Mouse (Mus musculus): Measurements from ENCODE around the gene Kif21b. TPM values are rescaled to one million over a fixed set of nuclear protein-coding genes. Genes with fewer than 3 reads are reported as not detected.

Gene Kif21b
- total RNA-seq, 2 experiments from 2014 or later, result 4.0 to 21.6 TPM

GRCm38 (mm10) chr1:136143514-136143913 lies 12.3 kb downstream of the Kif21b start:
- ATAC-seq (replicated peaks; ENCODE audit: low FRiP score, low TSS enrichment, poor library complexity, severe bottlenecking), result no peak

- no peak for ATAC-seq (replicated peaks; ENCODE audit: low FRiP score, low TSS enrichment, poor library complexity, severe bottlenecking)
These were observed 18.5 kb downstream of the Kif21b start for GRCm38 (mm10) chr1:136149702-136150101.

DNA sequence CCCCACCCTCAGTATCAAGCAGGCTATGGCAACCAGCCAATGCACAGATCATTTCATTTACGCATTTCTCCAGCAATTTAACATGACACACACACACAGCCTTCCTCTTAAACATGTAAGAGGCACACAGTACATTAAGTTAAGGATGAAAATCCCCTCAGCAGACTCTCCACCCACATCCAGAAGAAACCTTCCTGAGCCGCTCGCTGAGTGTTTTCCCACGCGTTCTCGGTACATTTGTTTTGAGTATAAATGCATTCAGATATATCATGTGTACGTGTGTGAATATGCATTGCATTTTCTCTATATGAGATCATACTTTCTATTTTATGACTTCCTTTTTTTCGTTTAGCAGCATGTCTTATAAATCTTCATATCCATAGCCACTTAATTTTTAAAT lies 20.2 kb downstream of the Kif21b start:
- ATAC-seq (replicated peaks; ENCODE audit: low FRiP score, low TSS enrichment, poor library complexity, severe bottlenecking), result no peak

DNA sequence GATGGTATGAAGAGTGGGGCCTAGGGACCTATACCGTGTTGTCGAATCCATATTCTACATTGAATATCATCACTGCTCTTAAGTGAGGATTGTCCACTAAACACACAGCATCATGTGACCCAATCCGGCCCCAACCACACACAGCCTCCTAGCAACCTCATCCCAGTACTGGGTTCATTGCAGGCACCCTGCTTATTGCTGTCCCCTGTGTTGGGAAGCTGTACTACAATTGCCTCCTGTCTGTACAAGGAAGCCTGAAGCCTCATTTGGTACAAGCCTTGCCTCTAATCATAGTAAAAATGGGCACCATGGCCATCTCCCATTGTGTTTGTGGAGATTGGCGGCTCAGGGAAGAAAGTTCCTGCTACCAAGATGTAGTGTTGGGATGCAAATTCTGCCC lies 25.1 kb downstream of the Kif21b start:
- no peak for ATAC-seq (replicated peaks; ENCODE audit: low FRiP score, low TSS enrichment, poor library complexity, severe bottlenecking)

- ATAC-seq (replicated peaks; ENCODE audit: low FRiP score, low TSS enrichment, poor library complexity, severe bottlenecking), result no peak
These were observed 25.8 kb downstream of the Kif21b start for GRCm38 (mm10) chr1:136156951-136157350.

DNA sequence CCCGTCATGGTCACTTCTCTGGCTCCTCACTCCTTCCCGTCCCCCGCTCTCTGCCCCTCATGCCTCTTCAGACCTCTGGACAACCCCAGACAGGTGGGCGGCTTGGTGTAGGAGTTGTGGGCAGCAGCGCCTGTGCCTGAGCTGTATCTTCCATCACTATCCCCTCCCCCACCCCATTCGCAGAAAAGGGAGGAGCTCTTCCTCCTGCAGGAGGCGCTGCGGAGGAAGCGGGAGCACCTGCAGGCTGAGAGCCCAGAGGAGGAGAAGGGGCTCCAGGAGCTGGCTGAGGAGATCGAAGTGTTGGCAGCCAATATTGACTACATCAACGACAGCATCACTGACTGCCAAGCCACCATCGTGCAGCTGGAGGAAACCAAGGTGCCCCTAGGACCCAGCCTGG lies 28.6 kb downstream of the Kif21b start:
- ATAC-seq (replicated peaks; ENCODE audit: low FRiP score, low TSS enrichment, poor library complexity, severe bottlenecking), result no peak

DNA sequence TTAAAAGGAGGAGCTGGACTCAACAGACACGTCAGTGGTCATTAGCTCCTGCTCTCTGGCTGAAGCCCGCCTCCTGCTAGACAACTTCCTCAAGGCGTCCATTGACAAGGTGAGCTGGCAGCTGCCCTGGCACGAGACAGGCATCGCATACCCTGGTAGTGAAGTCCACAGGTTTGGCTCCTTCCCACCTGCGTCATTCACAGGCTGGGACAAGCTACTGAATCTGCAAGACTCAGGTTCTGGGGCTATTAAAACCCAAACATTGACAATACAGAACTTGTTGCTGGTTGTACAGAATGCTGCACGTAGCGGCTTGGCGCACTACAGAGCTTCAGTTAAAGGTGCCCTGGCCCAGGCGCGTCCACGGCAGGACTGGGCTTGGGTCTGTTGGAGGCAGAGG lies 29.1 kb downstream of the Kif21b start:
- no peak for ATAC-seq (replicated peaks; ENCODE audit: low FRiP score, low TSS enrichment, poor library complexity, severe bottlenecking)

DNA sequence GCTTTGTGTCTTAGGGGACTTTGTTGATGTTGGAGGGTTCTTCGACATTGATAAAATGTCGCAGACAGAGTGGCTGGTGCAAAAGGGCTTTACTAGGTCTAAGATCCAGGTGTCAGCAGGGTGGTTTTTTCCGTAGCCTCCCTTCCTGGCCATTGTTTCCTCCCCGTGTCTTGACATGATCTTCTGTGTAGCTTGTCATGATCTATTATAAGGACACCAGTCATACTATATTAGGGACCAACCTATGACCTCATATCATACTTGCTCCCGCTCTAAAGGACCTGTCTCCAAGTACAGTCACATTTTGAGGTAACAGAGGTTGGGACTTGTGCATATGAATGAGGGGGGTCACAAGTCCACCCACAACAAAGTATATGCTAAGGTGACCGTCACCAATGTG lies 29.7 kb downstream of the Kif21b start:
- no peak for ATAC-seq (replicated peaks; ENCODE audit: low FRiP score, low TSS enrichment, poor library complexity, severe bottlenecking)

GRCm38 (mm10) chr1:136161333-136161921 lies 30.2 kb downstream of the Kif21b start:
- no peak for ATAC-seq (replicated peaks; ENCODE audit: low FRiP score, low TSS enrichment, poor library complexity, severe bottlenecking)

- no peak for ATAC-seq (replicated peaks; ENCODE audit: low FRiP score, low TSS enrichment, poor library complexity, severe bottlenecking)
These were observed 34.2 kb downstream of the Kif21b start for GRCm38 (mm10) chr1:136165436-136165835.

DNA sequence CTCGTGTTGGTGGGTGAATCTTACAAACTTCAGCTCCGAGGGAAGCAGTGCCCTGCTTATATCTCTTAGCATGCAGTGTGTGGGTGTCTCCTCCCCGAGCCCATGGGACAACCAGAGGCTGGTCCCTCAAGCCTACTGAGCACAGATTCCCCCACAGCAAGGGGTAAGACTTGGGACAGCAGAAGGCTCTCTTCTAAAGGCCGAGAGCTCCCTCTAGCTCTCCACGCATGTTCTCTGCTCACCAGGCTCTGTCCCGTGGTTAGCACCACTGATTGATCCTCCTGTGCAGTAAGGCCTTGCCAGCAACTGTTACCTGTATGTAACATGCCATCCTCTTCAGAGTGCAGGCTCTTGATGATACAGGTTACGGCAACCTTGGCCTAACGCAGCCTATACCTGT lies 36.5 kb downstream of the Kif21b start:
- no peak for ATAC-seq (replicated peaks; ENCODE audit: low FRiP score, low TSS enrichment, poor library complexity, severe bottlenecking)

- peak; percentile 83 for ATAC-seq (replicated peaks; ENCODE audit: low FRiP score, low TSS enrichment, poor library complexity, severe bottlenecking)
These were observed 38.9 kb downstream of the Kif21b start for GRCm38 (mm10) chr1:136170109-136170508.

DNA sequence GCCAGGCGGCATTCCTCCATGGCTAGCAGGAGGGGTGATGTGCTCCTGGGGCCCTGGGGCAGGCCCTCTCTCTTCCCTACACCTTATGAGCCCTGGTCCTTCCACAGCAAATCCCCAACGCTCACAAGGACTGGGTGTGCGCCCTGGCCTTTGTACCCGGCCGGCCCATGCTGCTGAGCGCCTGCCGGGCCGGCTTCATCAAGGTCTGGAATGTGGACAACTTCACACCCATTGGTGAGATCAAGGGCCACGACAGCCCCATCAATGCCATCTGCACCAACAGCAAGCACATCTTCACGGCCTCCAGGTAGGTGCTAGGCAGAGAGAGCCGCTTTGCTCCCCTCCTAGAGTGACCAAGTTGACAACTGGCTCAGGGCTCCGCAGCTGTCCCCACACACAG lies 41.5 kb downstream of the Kif21b start:
- ATAC-seq (replicated peaks; ENCODE audit: low FRiP score, low TSS enrichment, poor library complexity, severe bottlenecking), result no peak

DNA sequence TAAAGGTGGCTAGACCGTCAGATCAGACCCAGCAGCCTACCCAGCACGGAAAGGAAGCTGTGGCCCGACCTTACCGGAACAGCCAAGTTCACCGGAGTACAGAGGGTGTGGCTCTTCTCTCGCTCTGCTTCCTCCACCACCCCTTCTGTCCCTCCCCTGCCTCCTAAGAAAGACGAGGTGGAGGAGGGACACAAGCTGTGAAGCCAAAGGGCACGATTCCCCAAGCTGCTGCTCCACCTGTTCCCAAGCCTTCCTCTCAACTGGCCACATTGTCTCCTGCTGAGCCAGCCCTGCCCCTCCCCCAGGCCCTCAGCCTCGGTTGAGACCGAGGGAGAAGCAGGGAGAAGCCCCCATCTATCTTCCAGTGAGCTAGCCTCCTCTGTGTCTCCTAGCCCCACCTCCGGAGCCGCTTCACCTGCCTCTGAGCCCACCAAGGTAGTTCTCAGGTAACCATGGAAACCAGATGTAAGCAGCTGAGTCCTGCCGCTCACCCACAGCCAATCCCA lies 43.0 kb downstream of the Kif21b start:
- ATAC-seq (replicated peaks; ENCODE audit: low FRiP score, low TSS enrichment, poor library complexity, severe bottlenecking), result peak; percentile 57

- ATAC-seq (replicated peaks; ENCODE audit: low FRiP score, low TSS enrichment, poor library complexity, severe bottlenecking), result 0 out of 2 replicates have a peak, but pooled peaks have one; percentile 31
These were observed 44.0 kb downstream of the Kif21b start for GRCm38 (mm10) chr1:136175183-136175582.

- no peak for ATAC-seq (replicated peaks; ENCODE audit: low FRiP score, low TSS enrichment, poor library complexity, severe bottlenecking)
These were observed 45.9 kb downstream of the Kif21b start for GRCm38 (mm10) chr1:136177085-136177484.

GRCm38 (mm10) chr1:136178741-136179140 lies 47.6 kb downstream of the Kif21b start:
- ATAC-seq (replicated peaks; ENCODE audit: low FRiP score, low TSS enrichment, poor library complexity, severe bottlenecking), result peak; percentile 32

- ATAC-seq (replicated peaks; ENCODE audit: low FRiP score, low TSS enrichment, poor library complexity, severe bottlenecking), result peak; percentile 86
These were observed 48.4 kb downstream of the Kif21b start for GRCm38 (mm10) chr1:136179511-136180001.

DNA sequence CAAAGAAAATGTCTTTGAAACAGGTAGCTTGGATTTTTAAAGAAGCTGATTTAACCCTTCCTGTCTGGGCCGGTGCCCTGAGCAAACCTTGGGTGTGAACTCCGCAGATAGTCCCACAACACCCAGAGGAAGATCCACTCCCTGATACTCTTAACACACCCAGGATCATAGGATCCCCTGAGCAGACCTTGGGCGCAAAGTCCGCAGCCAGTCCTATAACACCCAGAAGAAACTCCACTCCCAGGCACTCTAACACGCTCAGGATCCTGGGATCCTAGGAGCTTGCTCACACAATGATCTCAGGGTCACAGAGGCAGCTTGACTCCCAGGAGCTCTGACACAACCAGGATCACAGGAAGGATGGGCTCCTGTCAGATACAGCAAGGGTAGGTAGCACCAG lies 58.8 kb downstream of the Kif21b start:
- ATAC-seq (replicated peaks; ENCODE audit: low FRiP score, low TSS enrichment, poor library complexity, severe bottlenecking), result no peak

DNA sequence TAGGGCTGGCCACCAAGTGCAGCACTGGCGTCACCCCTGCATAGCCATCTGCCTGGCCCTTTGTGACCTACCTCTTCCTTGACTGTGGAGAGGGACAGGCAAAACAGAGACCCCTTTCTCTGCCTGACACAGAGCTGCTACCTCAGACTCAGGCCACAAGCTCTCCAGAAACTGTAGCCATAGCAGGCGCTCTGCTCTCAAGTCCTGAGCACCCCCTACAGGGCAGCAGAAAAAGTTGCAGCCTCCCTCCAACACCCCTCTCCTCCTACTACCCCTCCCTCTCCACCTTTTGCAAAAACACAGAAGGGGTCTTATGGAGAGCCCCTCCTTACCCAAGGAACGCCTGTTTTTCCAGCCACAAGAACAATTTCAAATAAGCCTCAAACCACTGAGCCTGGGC lies 81.6 kb downstream of the Kif21b start, which contains the start of gene Mroh3:
TSS of gene Mroh3 (minus strand) at position 26 of the 400 bp plus-strand sequence.
- ATAC-seq (replicated peaks; ENCODE audit: low FRiP score, low TSS enrichment, poor library complexity, severe bottlenecking), result peak; percentile 88

GRCm38 (mm10) chr1:136214304-136214703 lies 83.1 kb downstream of the Kif21b start:
- ATAC-seq (replicated peaks; ENCODE audit: low FRiP score, low TSS enrichment, poor library complexity, severe bottlenecking), result no peak

All from megakaryocyte-erythroid progenitor cell, adult 5-6 weeks (primary cell).